Mouse (Mus musculus): ENCODE results near the gene Zfp1. TPM values are rescaled to one million over a fixed set of nuclear protein-coding genes. Genes with fewer than 3 reads are reported as not detected.

Zfp1 gene
- total RNA-seq, 2 experiments from 2014 or later: 7.2 to 8.7 TPM

GRCm38 (mm10) chr8:111678111-111678510 is 34.9 kb downstream of the Zfp1 start:
- DNase-seq: peak; percentile 45 to 75

GRCm38 (mm10) chr8:111678848-111679247 is 35.6 kb downstream of the Zfp1 start:
- no peak for DNase-seq

- DNase-seq: no peak
These were observed 37.3 kb downstream of the Zfp1 start for GRCm38 (mm10) chr8:111680423-111681028.

- no peak for DNase-seq
These were observed 38.0 kb downstream of the Zfp1 start for GRCm38 (mm10) chr8:111681153-111681552.

GRCm38 (mm10) chr8:111682521-111682920 is 39.3 kb downstream of the Zfp1 start:
- no peak for DNase-seq

- no peak for DNase-seq
These were observed 43.7 kb downstream of the Zfp1 start for GRCm38 (mm10) chr8:111686881-111687280.

GRCm38 (mm10) chr8:111690960-111691445 is 47.8 kb downstream of the Zfp1 start, which contains the start of gene Ctrb1:
Gene Ctrb1 (minus strand): TSS chr8:111691010.
- DNase-seq: no peak

GRCm38 (mm10) chr8:111693261-111693741 is 50.1 kb downstream of the Zfp1 start:
- DNase-seq: no peak

GRCm38 (mm10) chr8:111695441-111695840 is 52.2 kb downstream of the Zfp1 start:
- DNase-seq: no peak

- no peak for DNase-seq
These were observed 54.5 kb downstream of the Zfp1 start for GRCm38 (mm10) chr8:111697655-111698054.

- DNase-seq: no peak
These were observed 55.8 kb downstream of the Zfp1 start for GRCm38 (mm10) chr8:111699035-111699434.

- no peak for DNase-seq
These were observed 57.0 kb downstream of the Zfp1 start for GRCm38 (mm10) chr8:111700201-111700600.

- no peak for DNase-seq
These were observed 57.5 kb downstream of the Zfp1 start for GRCm38 (mm10) chr8:111700740-111701139.

- no peak for DNase-seq
These were observed 58.2 kb downstream of the Zfp1 start for GRCm38 (mm10) chr8:111701380-111701779.

- DNase-seq: no peak
These were observed 61.4 kb downstream of the Zfp1 start for GRCm38 (mm10) chr8:111704585-111704984.

GRCm38 (mm10) chr8:111705222-111705621 is 62.0 kb downstream of the Zfp1 start:
- DNase-seq: no peak

GRCm38 (mm10) chr8:111705699-111706098 is 62.5 kb downstream of the Zfp1 start:
- DNase-seq: no peak

GRCm38 (mm10) chr8:111708265-111708664 is 65.1 kb downstream of the Zfp1 start:
- DNase-seq: no peak

GRCm38 (mm10) chr8:111709223-111709622 is 66.0 kb downstream of the Zfp1 start:
- no peak for DNase-seq

- DNase-seq: no peak
These were observed 67.7 kb downstream of the Zfp1 start for GRCm38 (mm10) chr8:111710777-111711485.

GRCm38 (mm10) chr8:111712135-111712534 is 68.9 kb downstream of the Zfp1 start:
- no peak for DNase-seq

- peak; percentile 74 to 83 for DNase-seq
These were observed 69.4 kb downstream of the Zfp1 start for GRCm38 (mm10) chr8:111712588-111712987.

GRCm38 (mm10) chr8:111713291-111713690 is 70.1 kb downstream of the Zfp1 start:
- no peak for DNase-seq

All from adrenal gland, postnatal 36 days (tissue).